ENCODE assay signal across 11 mouse cellular contexts in genomic region chr11:72951137-72952000, GRCm38 (mm10). TPM values are rescaled to one million over a fixed set of nuclear protein-coding genes. Genes with fewer than 3 reads are reported as not detected.
DNase-seq lines count a peak whose midpoint lies in the region; ATAC-seq lines count a peak whose summit lies in the region.
"Had no signal": no experiment of that assay in that cellular context is flagged by ENCODE, and none has a peak within 500 bp of the region (broad histone marks: within the 10 kb centered on the region; RNA-seq: fewer than 3 reads in every experiment).

No protein-coding gene starts in this region.

- peak; percentile 23 for DNase-seq in embryo, embryonic 10 days (ENCODE audit: low spot score)
- DNase-seq in embryo, embryonic 11 days = no peak
- peak; percentile 62 for DNase-seq in adrenal gland, postnatal 10 days
- DNase-seq in B cell, adult 2 months = no peak

- H3K9ac ChIP-seq in intestine, embryonic 16.5 days (ENCODE audit: low read depth, low read length) = no peak overlapping the region
- H3K9ac ChIP-seq in lung, embryonic 16.5 days (ENCODE audit: low read length) = no peak overlapping the region
- H3K9ac ChIP-seq in hindbrain, embryonic 13.5 days = no peak overlapping the region
- H3K9ac ChIP-seq in hindbrain, embryonic 12.5 days = no peak overlapping the region
- H3K9ac ChIP-seq: forebrain, embryonic 15.5 days had no signal

- H3K27me3 ChIP-seq in intestine, embryonic 16.5 days (replicated peaks; ENCODE audit: control insufficient read depth, insufficient read depth, low read length) = no peaks in the 10 kb centered on the region
- H3K27me3 ChIP-seq in lung, embryonic 16.5 days (ENCODE audit: control insufficient read depth, insufficient read depth, low read depth, low read length) = no peaks in the 10 kb centered on the region
- H3K27me3 ChIP-seq in hindbrain, embryonic 13.5 days = no peaks in the 10 kb centered on the region; the same call in 1 of the 2 replicates
- H3K27me3 ChIP-seq in hindbrain, embryonic 12.5 days = no peaks in the 10 kb centered on the region
- H3K27me3 ChIP-seq: CH12.LX; forebrain, embryonic 15.5 days; megakaryocyte, embryonic 14.5 days had no signal

- no peak overlapping the region for H3K4me3 ChIP-seq in intestine, embryonic 16.5 days (ENCODE audit: low read length)
- no peak overlapping the region for H3K4me3 ChIP-seq in lung, embryonic 16.5 days (ENCODE audit: low read length)
- H3K4me3 ChIP-seq in hindbrain, embryonic 13.5 days = no peak overlapping the region
- H3K4me3 ChIP-seq in hindbrain, embryonic 12.5 days = no peak overlapping the region
- H3K4me3 ChIP-seq: forebrain, embryonic 15.5 days had no signal

- peak; percentile 59 for ATAC-seq in intestine, embryonic 16.5 days
- ATAC-seq in lung, embryonic 16.5 days (ENCODE audit: low read depth) = 0 out of 2 replicates have a peak, but pooled peaks have one; percentile 11
- ATAC-seq in hindbrain, embryonic 13.5 days (ENCODE audit: low FRiP score) = no peak
- no peak for ATAC-seq in hindbrain, embryonic 12.5 days (ENCODE audit: low FRiP score)
- ATAC-seq: forebrain, embryonic 15.5 days had no signal

- H3K27ac ChIP-seq in intestine, embryonic 16.5 days (ENCODE audit: low read length) = no peak overlapping the region
- H3K27ac ChIP-seq in lung, embryonic 16.5 days (ENCODE audit: low read length) = peak overlapping the region; percentile 87
- no peak overlapping the region for H3K27ac ChIP-seq in hindbrain, embryonic 13.5 days
- H3K27ac ChIP-seq in hindbrain, embryonic 12.5 days = no peak overlapping the region
- H3K27ac ChIP-seq: forebrain, embryonic 15.5 days had no signal

- WGBS in intestine, embryonic 16.5 days = 42% methylated on average over 22 of the region's 22 CpGs
- 37% methylated on average over 22 of the region's 22 CpGs for whole genome bisulfite sequencing in lung, embryonic 16.5 days
- WGBS in hindbrain, embryonic 13.5 days = 66% methylated on average over 22 of the region's 22 CpGs
- 67% methylated on average over 22 of the region's 22 CpGs for WGBS in hindbrain, embryonic 12.5 days

- H3K4me1 ChIP-seq in intestine, embryonic 16.5 days (ENCODE audit: control insufficient read depth, insufficient read depth, low read length) = peaks cover 31% of the 10 kb centered on the region
- H3K4me1 ChIP-seq in lung, embryonic 16.5 days (replicated peaks; ENCODE audit: control insufficient read depth, insufficient read depth, low read length) = peaks cover 53% of the 10 kb centered on the region
- 0 out of 2 replicates have a peak, but pooled peaks cover 6% of the 10 kb centered on the region for H3K4me1 ChIP-seq in hindbrain, embryonic 13.5 days (replicated peaks)
- peaks cover 13% of the 10 kb centered on the region for H3K4me1 ChIP-seq in hindbrain, embryonic 12.5 days
- H3K4me1 ChIP-seq: forebrain, embryonic 15.5 days had no signal

- H3K9me3 ChIP-seq in intestine, embryonic 16.5 days (ENCODE audit: control insufficient read depth, low read length) = 0 out of 2 replicates have a peak, but pooled peaks cover 7% of the 10 kb centered on the region
- no peaks in the 10 kb centered on the region for H3K9me3 ChIP-seq in lung, embryonic 16.5 days (ENCODE audit: control insufficient read depth, low read length)
- no peaks in the 10 kb centered on the region for H3K9me3 ChIP-seq in hindbrain, embryonic 13.5 days
- no peaks in the 10 kb centered on the region for H3K9me3 ChIP-seq in hindbrain, embryonic 12.5 days (replicated peaks)
- H3K9me3 ChIP-seq: forebrain, embryonic 15.5 days had no signal

- no peaks in the 10 kb centered on the region for H3K36me3 ChIP-seq in intestine, embryonic 16.5 days (ENCODE audit: control insufficient read depth, insufficient read depth, low read length)
- H3K36me3 ChIP-seq in lung, embryonic 16.5 days (ENCODE audit: control insufficient read depth, insufficient read depth, low read length) = no peaks in the 10 kb centered on the region
- H3K36me3 ChIP-seq in hindbrain, embryonic 13.5 days = no peaks in the 10 kb centered on the region
- no peaks in the 10 kb centered on the region for H3K36me3 ChIP-seq in hindbrain, embryonic 12.5 days
- H3K36me3 ChIP-seq: forebrain, embryonic 15.5 days had no signal

- no peak overlapping the region for H3K4me2 ChIP-seq in intestine, embryonic 16.5 days (ENCODE audit: low read depth, low read length)
- no peak overlapping the region for H3K4me2 ChIP-seq in lung, embryonic 16.5 days (ENCODE audit: low read depth, low read length)
- H3K4me2 ChIP-seq in hindbrain, embryonic 13.5 days = no peak overlapping the region
- no peak overlapping the region for H3K4me2 ChIP-seq in hindbrain, embryonic 12.5 days (replicated peaks)
- H3K4me2 ChIP-seq: forebrain, embryonic 15.5 days had no signal

RNA-seq across cellular contexts. Expression of gene Atp2a3, which starts 9.6 kb away (rescaled TPM):
- 10 to 100 TPM; 20.1 to 26.6 TPM for total RNA-seq in adrenal gland, postnatal 10 days (2021)
- polyA plus RNA-seq in intestine, embryonic 16.5 days (2015; fragmentation: Nextera tagmentation; extraction: Ambion mirVana) = 28.1 and 28.8 TPM in 2 replicates
- polyA plus RNA-seq in lung, embryonic 16.5 days (2015; fragmentation: Nextera tagmentation; extraction: Ambion mirVana) = 21.7 and 23.2 TPM in 2 replicates
- polyA plus RNA-seq in hindbrain, embryonic 13.5 days (2015; fragmentation: Nextera tagmentation; extraction: Ambion mirVana) = 1.3 and 1.4 TPM in 2 replicates
- 2.2 and 2.4 TPM in 2 replicates for polyA plus RNA-seq in hindbrain, embryonic 12.5 days (2016; fragmentation: Nextera tagmentation; extraction: Ambion mirVana)

RNA-seq across cellular contexts. Expression of gene P2rx1, which starts 47.5 kb away (rescaled TPM):
- 1 to 10 TPM; 1.3 TPM for total RNA-seq in adrenal gland, postnatal 10 days (2021)
- 15.7 and 16.5 TPM in 2 replicates for polyA plus RNA-seq in intestine, embryonic 16.5 days (2015; fragmentation: Nextera tagmentation; extraction: Ambion mirVana)
- 2.2 and 2.6 TPM in 2 replicates for polyA plus RNA-seq in lung, embryonic 16.5 days (2015; fragmentation: Nextera tagmentation; extraction: Ambion mirVana)
- 0.65 TPM in 2 replicates for polyA plus RNA-seq in hindbrain, embryonic 13.5 days (2015; fragmentation: Nextera tagmentation; extraction: Ambion mirVana)
- 0.81 and 1.2 TPM in 2 replicates for polyA plus RNA-seq in hindbrain, embryonic 12.5 days (2016; fragmentation: Nextera tagmentation; extraction: Ambion mirVana)

Comparison
In these comparisons a context has a peak if more than half of its experiments do, and no peak if none do; other contexts are left out.
1. DNase-seq: peak in embryo, embryonic 10 days (single experiment) and adrenal gland, postnatal 10 days (single experiment); none in embryo, embryonic 11 days (single experiment) and B cell, adult 2 months (0 of 2).
2. ATAC-seq: peak in intestine, embryonic 16.5 days (single experiment) and lung, embryonic 16.5 days (single experiment); none in hindbrain, embryonic 13.5 days (single experiment) and hindbrain, embryonic 12.5 days (single experiment).